Mouse (Mus musculus) layer of hippocampus, adult 18-20 months (tissue): ENCODE results near the gene Snrnp25. TPM values are rescaled to one million over a fixed set of nuclear protein-coding genes. Genes with fewer than 3 reads are reported as not detected.

Experiments
- DNase-seq, 2 experiments: peaks; one replicate each; pipeline ENCODE4 v3.0.0; 2022; ENCODE audit warnings: low spot score in 2 of 2
- total RNA-seq, 2 experiments: library from RNA; stranded (reverse); gene quantifications; 2 replicates each; pipeline ENCODE4 v1.2.3; 2021

Gene Snrnp25
- total RNA-seq, 2 experiments from 2014 or later = 25.0 to 28.1 TPM

- DNase-seq = no peak
Measured at GRCm38 (mm10) chr11:32243205-32243955, 38.2 kb downstream of the Snrnp25 start.

GRCm38 (mm10) chr11:32244064-32244463 lies 38.8 kb downstream of the Snrnp25 start:
- DNase-seq = no peak

GRCm38 (mm10) chr11:32244617-32245016 lies 39.4 kb downstream of the Snrnp25 start:
- DNase-seq = no peak

- DNase-seq = no peak
Measured at GRCm38 (mm10) chr11:32245614-32246013, 40.4 kb downstream of the Snrnp25 start.

GRCm38 (mm10) chr11:32247068-32247467 lies 41.9 kb downstream of the Snrnp25 start:
- no peak for DNase-seq

GRCm38 (mm10) chr11:32248350-32248749 lies 43.1 kb downstream of the Snrnp25 start:
- peak in 1 of 2 experiments; percentile 67 for DNase-seq

GRCm38 (mm10) chr11:32250880-32251763 lies 45.9 kb downstream of the Snrnp25 start:
- no peak for DNase-seq

- no peak for DNase-seq
Measured at GRCm38 (mm10) chr11:32253121-32253520, 47.9 kb downstream of the Snrnp25 start.

GRCm38 (mm10) chr11:32256146-32256545 lies 50.9 kb downstream of the Snrnp25 start:
- no peak for DNase-seq

- no peak for DNase-seq
Measured at GRCm38 (mm10) chr11:32256566-32256965, 51.4 kb downstream of the Snrnp25 start.

Other genes with a start within 250 kb of the Snrnp25 start
- gene 4930524B15Rik, start 239.8 kb upstream of the Snrnp25 start, total RNA-seq = not detected
- gene Nsg2, start 205.0 kb upstream of the Snrnp25 start, total RNA-seq = 100 to 1,000 TPM; 720 to 722 TPM
- gene Il9r, start 5.1 kb upstream of the Snrnp25 start, total RNA-seq = not detected
- 10 to 100 TPM; 10.3 to 14.5 TPM for gene Rhbdf1, start 16.9 kb downstream of the Snrnp25 start, total RNA-seq
- gene Mpg, start 21.1 kb downstream of the Snrnp25 start, total RNA-seq = 10 to 100 TPM; 16.2 to 16.3 TPM
- gene Nprl3, start 62.3 kb downstream of the Snrnp25 start, total RNA-seq = 10 to 100 TPM; 48.6 to 49.0 TPM
- gene Hba-x, start 71.0 kb downstream of the Snrnp25 start, total RNA-seq = not detected
- gene Hba-a1, start 78.1 kb downstream of the Snrnp25 start, total RNA-seq = 100 to 1,000 TPM; 298 to 318 TPM
- gene Hbq1b, start 81.5 kb downstream of the Snrnp25 start, total RNA-seq = 1 to 10 TPM in 1 of 2 experiments, not detected in 1; 1.6 TPM
- 100 to 1,000 TPM; 253 to 257 TPM for gene Hba-a2, start 91.1 kb downstream of the Snrnp25 start, total RNA-seq
- gene Hbq1a, start 94.7 kb downstream of the Snrnp25 start, total RNA-seq = 1 to 10 TPM in 1 of 2 experiments, under 1 TPM in 1; 0.97 to 1.3 TPM
- 10 to 100 TPM; 10.0 to 12.0 TPM for gene Sh3pxd2b, start 142.4 kb downstream of the Snrnp25 start, total RNA-seq
- gene Ubtd2, start 250.0 kb downstream of the Snrnp25 start, total RNA-seq = 10 to 100 TPM; 27.4 to 31.3 TPM